Mouse (Mus musculus) neural tube, postnatal 0 days (tissue): ENCODE results near the gene Sapcd1. TPM values are rescaled to one million over a fixed set of nuclear protein-coding genes. Genes with fewer than 3 reads are reported as not detected.

ENCODE experiments used
- polyA plus RNA-seq: library from polyadenylated mRNA; unstranded; fragments of >200 nt; fragmentation: Nextera tagmentation; extraction: Ambion mirVana; gene quantifications from 2 replicates; pipeline ENCODE4 v1.2.1, GENCODE M21; 2015

The Sapcd1 gene
- 3.2 and 4.4 TPM in 2 replicates for polyA plus RNA-seq

GRCm38 (mm10) chr17:35027277-35028068 lies at the start of gene Sapcd1:
Gene Sapcd1 (minus strand): TSS chr17:35028016.

GRCm38 (mm10) chr17:35076507-35077176 lies 48.8 kb upstream of the Sapcd1 start, which contains the start of gene Ly6g6e:
Gene Ly6g6e (plus strand): TSS chr17:35076902.

GRCm38 (mm10) chr17:35066084-35066483 lies 38.3 kb upstream of the Sapcd1 start, which contains the start of gene Mpig6b:
Gene Mpig6b (minus strand): TSS chr17:35066184.

GRCm38 (mm10) chr17:35064951-35065947 lies 37.4 kb upstream of the Sapcd1 start, which contains the start of gene Ly6g6c:
Gene Ly6g6c (plus strand): TSS chr17:35065388.

DNA sequence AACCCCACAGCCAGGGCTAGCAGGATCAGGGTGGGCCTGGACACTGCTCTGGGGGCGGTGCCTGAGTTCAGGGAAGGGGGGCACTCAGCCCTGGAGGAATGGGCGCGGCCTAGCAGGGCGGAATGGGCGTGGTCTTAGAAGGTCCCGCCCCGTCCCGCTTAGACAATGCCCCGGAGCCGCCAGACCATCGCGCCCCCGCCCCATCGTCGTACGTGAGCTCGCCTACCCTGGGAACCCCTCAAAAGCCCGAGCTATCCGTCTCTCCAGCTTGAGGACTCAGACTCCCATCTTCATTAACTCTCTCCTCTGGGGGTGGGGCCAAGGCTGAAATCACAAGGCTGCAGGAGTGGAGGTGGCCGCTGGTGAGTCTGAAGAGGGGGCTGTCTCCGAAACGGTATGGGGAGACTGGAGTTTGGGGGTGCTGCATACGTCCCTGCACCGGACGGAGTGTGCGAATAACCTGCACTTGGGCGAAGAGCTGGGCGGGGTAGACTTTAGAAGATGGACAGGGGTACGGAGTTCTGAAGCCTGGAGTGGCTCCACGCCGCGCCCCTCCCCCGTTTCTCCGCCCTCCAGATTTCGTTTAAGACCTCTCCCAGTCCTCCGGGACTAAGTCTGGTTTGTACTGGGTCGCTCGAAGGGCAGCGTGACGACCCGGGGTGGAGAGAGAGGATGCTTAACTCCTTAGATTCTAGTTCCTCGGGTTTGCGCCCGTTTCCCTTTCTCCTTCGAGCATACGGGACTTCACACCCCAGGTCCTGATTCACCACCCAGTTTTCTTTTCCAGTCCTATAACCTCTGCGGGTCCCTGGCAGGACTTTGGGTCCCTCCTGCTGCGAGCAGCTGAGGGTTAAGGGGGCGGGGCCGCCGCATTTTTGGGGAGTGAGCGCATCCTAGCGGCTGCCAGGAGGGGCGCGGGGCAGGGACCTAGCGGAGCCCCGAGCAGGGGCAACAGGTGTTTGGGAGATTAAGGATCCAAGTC lies 31.4 kb upstream of the Sapcd1 start, which contains the start of gene Ddah2:
Ddah2 (plus strand) TSS at position 125 of the 982 bp plus-strand sequence.

GRCm38 (mm10) chr17:35049561-35050016 lies 21.8 kb upstream of the Sapcd1 start, which contains the start of gene Clic1:
Gene Clic1 (plus strand): TSS chr17:35049966.

DNA sequence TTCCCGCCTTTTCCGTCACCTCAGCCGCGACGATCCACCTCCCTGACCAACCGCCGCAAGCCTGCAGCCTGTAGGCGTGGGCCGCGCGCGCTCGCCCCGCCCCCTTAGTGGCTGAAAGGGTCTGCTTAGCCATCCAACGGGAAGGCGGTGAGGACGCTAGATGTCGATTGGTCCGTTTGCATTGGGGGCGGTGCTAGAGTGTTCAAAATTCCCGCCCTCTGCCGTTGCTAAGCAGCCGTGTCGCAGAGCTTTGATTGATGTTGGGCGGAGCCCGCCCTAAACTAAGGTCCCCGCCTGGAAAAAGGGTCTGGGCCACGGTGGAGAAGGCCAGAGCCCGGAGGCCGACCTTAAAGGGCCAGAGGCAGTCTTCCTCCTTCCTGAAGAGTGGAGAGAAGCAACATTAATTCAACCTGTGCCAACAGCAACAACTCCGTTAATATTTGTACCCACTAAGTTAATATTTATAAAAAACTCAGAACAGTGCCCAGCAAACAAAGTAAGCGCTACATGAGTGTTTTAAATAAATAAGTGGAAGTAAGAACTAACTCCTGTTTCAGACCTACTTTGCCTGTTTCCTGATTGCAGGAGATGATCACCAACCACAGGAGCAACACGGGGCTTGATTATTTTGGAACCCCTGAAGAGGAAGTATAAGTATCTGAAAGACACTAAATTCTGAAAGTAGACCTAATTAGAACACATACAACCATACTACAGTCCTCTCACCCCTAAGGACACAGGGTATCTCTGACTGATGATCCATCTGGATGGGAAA lies 19.1 kb upstream of the Sapcd1 start, which contains the start of gene Msh5:
Msh5 (minus strand) TSS at position 65 of the 775 bp plus-strand sequence.

DNA sequence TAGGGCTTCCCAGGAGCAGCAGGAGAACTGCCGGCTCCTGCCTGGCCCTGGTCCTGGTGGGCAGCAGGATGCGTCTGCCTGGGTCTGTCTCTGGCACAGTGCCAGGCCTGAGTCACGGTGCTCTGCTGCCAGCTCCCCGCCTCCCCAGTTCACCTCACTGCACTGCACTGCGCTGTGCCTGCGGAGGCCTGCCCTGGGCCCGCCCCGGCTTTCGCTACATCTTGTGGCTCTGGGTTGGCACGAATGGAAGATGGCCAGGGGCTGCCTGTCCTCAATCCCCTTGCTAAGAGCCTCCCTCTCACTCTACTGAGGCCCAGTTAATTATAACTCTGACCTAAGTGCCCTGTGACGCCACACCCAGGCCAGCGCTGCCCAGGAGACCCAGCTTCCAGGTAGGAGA lies 11.4 kb downstream of the Sapcd1 start, which contains the start of gene Vwa7:
Vwa7 (plus strand) TSS at position 204 of the 400 bp plus-strand sequence.

DNA sequence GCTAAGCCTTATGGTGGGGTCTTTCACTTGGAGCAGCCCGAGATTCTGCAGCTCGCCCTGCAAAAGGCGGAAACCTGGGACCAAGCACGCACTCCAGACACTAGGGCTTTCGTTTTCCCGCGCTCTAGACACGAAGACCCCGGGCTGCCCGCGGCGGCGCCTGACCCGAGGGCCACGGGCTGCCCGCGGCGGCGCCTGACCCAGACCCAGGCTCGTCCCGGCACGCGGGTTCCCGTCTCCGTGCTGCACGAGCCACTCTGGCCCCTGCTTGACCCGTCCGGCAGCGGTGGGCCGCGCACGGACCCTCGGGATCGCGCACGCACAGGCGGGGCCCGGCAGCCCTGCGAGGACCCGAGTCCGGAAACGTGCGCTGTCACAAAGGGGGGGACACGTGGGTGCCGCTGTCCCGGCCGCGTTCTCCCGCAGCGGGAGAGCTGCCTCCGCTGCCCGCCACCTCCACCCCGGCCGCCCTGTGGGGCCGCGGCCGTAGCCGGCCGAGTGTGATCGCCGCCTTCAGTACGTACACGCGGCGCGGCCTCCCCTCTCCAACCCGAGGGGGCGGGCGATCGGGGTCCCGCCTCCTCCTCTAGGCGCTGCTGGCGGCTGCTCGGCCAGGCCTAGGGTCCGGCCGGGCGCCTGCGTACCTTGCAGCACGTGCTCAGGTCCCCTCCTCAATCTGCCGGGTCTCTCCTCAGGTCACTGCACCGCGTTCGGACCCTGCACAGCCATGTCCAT lies 26.9 kb downstream of the Sapcd1 start, which contains the start of gene Vars:
Vars (plus strand) TSS at position 271 of the 735 bp plus-strand sequence.

GRCm38 (mm10) chr17:34981690-34982180 lies 46.1 kb downstream of the Sapcd1 start, which contains the start of gene Lsm2:
Gene Lsm2 (plus strand): TSS chr17:34981862.

Other genes starting within 250 kb of the Sapcd1 start
- gene Cyp21a1, start 223.5 kb downstream of the Sapcd1 start, polyA plus RNA-seq = not detected in 2 replicates
- 39.4 and 46.3 TPM in 2 replicates for gene Stk19, start 191.1 kb downstream of the Sapcd1 start, polyA plus RNA-seq
- gene Dxo, start 191.0 kb downstream of the Sapcd1 start, polyA plus RNA-seq = 40.6 and 50.7 TPM in 2 replicates
- gene Skiv2l, start 177.8 kb downstream of the Sapcd1 start, polyA plus RNA-seq = 39.3 and 47.4 TPM in 2 replicates
- gene Nelfe, start 177.6 kb downstream of the Sapcd1 start, polyA plus RNA-seq = 57.6 and 63.6 TPM in 2 replicates
- 1.4 and 1.6 TPM in 2 replicates for gene Cfb, start 165.5 kb downstream of the Sapcd1 start, polyA plus RNA-seq
- gene Zbtb12, start 148.5 kb downstream of the Sapcd1 start, polyA plus RNA-seq = 6.0 and 6.9 TPM in 2 replicates
- not detected in 2 replicates for gene Gm20547, start 146.0 kb downstream of the Sapcd1 start, polyA plus RNA-seq
- 4.2 and 4.8 TPM in 2 replicates for gene C2, start 129.8 kb downstream of the Sapcd1 start, polyA plus RNA-seq
- gene Ehmt2, start 129.5 kb downstream of the Sapcd1 start, polyA plus RNA-seq = 59.7 and 73.8 TPM in 2 replicates
- gene Slc44a4, start 113.5 kb downstream of the Sapcd1 start, polyA plus RNA-seq = 0.10 TPM in 1 of 2 replicates, not detected in the other
- 40.7 and 44.0 TPM in 2 replicates for gene Neu1, start 96.8 kb downstream of the Sapcd1 start, polyA plus RNA-seq
- 0.79 and 1.4 TPM in 2 replicates for gene Hspa1b, start 68.8 kb downstream of the Sapcd1 start, polyA plus RNA-seq
- gene Gm20481, start 58.1 kb downstream of the Sapcd1 start, polyA plus RNA-seq = not detected in 2 replicates
- 13.8 and 15.5 TPM in 2 replicates for gene Hspa1a, start 55.9 kb downstream of the Sapcd1 start, polyA plus RNA-seq
- 0.58 and 0.76 TPM in 2 replicates for gene Hspa1l, start 55.3 kb downstream of the Sapcd1 start, polyA plus RNA-seq
- gene Lsm2, start 46.2 kb downstream of the Sapcd1 start, polyA plus RNA-seq = 88.6 and 94.3 TPM in 2 replicates
- gene Vars, start 27.0 kb downstream of the Sapcd1 start, polyA plus RNA-seq = 38.5 and 45.0 TPM in 2 replicates
- 0.25 and 0.59 TPM in 2 replicates for gene Vwa7, start 11.4 kb downstream of the Sapcd1 start, polyA plus RNA-seq
- gene Msh5, start 18.7 kb upstream of the Sapcd1 start, polyA plus RNA-seq = 1.6 and 2.0 TPM in 2 replicates
- gene Clic1, start 21.9 kb upstream of the Sapcd1 start, polyA plus RNA-seq = 72.4 and 75.0 TPM in 2 replicates
- gene Ddah2, start 31.0 kb upstream of the Sapcd1 start, polyA plus RNA-seq = 173 and 187 TPM in 2 replicates
- gene Ly6g6c, start 37.4 kb upstream of the Sapcd1 start, polyA plus RNA-seq = not detected in 2 replicates
- gene Mpig6b, start 38.2 kb upstream of the Sapcd1 start, polyA plus RNA-seq = 0.19 and 0.22 TPM in 2 replicates
- gene Ly6g6e, start 48.9 kb upstream of the Sapcd1 start, polyA plus RNA-seq = 0.52 and 1.2 TPM in 2 replicates
- 0.81 and 1.9 TPM in 2 replicates for gene Ly6g6d, start 50.0 kb upstream of the Sapcd1 start, polyA plus RNA-seq
- gene Ly6g6f, start 57.6 kb upstream of the Sapcd1 start, polyA plus RNA-seq = 0.31 TPM in 1 of 2 replicates, not detected in the other
- gene Abhd16a, start 61.2 kb upstream of the Sapcd1 start, polyA plus RNA-seq = 114 and 120 TPM in 2 replicates
- gene Ly6g5c, start 80.3 kb upstream of the Sapcd1 start, polyA plus RNA-seq = not detected in 2 replicates
- gene Ly6g5b, start 87.4 kb upstream of the Sapcd1 start, polyA plus RNA-seq = 0.48 and 0.59 TPM in 2 replicates
- gene Gpank1, start 93.4 kb upstream of the Sapcd1 start, polyA plus RNA-seq = 15.3 and 17.2 TPM in 2 replicates
- gene Csnk2b, start 94.0 kb upstream of the Sapcd1 start, polyA plus RNA-seq = 377 and 395 TPM in 2 replicates
- gene D17H6S53E, start 98.4 kb upstream of the Sapcd1 start, polyA plus RNA-seq = 9.6 and 11.8 TPM in 2 replicates
- 0.21 TPM in 1 of 2 replicates, not detected in the other for gene Apom, start 104.0 kb upstream of the Sapcd1 start, polyA plus RNA-seq
- 51.1 and 58.5 TPM in 2 replicates for gene Bag6, start 107.2 kb upstream of the Sapcd1 start, polyA plus RNA-seq
- 109 and 138 TPM in 2 replicates for gene Prrc2a, start 136.9 kb upstream of the Sapcd1 start, polyA plus RNA-seq
- 15.4 and 15.5 TPM in 2 replicates for gene Aif1, start 148.1 kb upstream of the Sapcd1 start, polyA plus RNA-seq
- 10.1 and 10.9 TPM in 2 replicates for gene Lst1, start 160.4 kb upstream of the Sapcd1 start, polyA plus RNA-seq
- gene Ltb, start 166.4 kb upstream of the Sapcd1 start, polyA plus RNA-seq = 1.4 and 1.6 TPM in 2 replicates
- 0.12 TPM in 1 of 2 replicates, not detected in the other for gene Tnf, start 174.0 kb upstream of the Sapcd1 start, polyA plus RNA-seq
- 0.71 and 1.0 TPM in 2 replicates for gene Lta, start 177.3 kb upstream of the Sapcd1 start, polyA plus RNA-seq
- 0.46 and 0.48 TPM in 2 replicates for gene Gm16181, start 192.8 kb upstream of the Sapcd1 start, polyA plus RNA-seq
- 210 and 227 TPM in 2 replicates for gene Atp6v1g2, start 205.6 kb upstream of the Sapcd1 start, polyA plus RNA-seq
- gene Nfkbil1, start 207.8 kb upstream of the Sapcd1 start, polyA plus RNA-seq = 12.5 and 13.2 TPM in 2 replicates
- 251 and 271 TPM in 2 replicates for gene Ddx39b, start 213.7 kb upstream of the Sapcd1 start, polyA plus RNA-seq
- 158 and 172 TPM in 2 replicates for gene H2-D1, start 234.7 kb upstream of the Sapcd1 start, polyA plus RNA-seq